Mouse (Mus musculus) heart, embryonic 10.5 days (tissue): Measurements from ENCODE around the gene Ttc26. TPM values are rescaled to one million over a fixed set of nuclear protein-coding genes. Genes with fewer than 3 reads are reported as not detected.
"Not testable (repeated sequence)": the region's sequence is repeated elsewhere in the genome, so short reads cannot be mapped to it uniquely, and the experiment has no call there.

Experiments used
- DNase-seq: peaks from one replicate; pipeline ENCODE4 v3.0.0-alpha.2; 2017; ENCODE audit warnings: low spot score
- H3K27ac ChIP-seq: fragments of 300-500 bp; sonication (generic); 2 replicates; pipeline ENCODE4 v1.5.1; 2016; ENCODE audit warnings: mild to moderate bottlenecking
- H3K27me3 ChIP-seq: fragments of 300-500 bp; sonication (generic); 2 replicates; pipeline ENCODE4 v1.6.1; 2016; ENCODE audit warnings: mild to moderate bottlenecking; ENCODE audit not compliant: poor library complexity, insufficient read depth, severe bottlenecking
- H3K36me3 ChIP-seq: fragments of 300-500 bp; sonication (generic); 2 replicates; pipeline ENCODE4 v1.6.1; 2016; ENCODE audit warnings: mild to moderate bottlenecking, moderate library complexity
- H3K4me1 ChIP-seq: fragments of 300-500 bp; sonication (generic); 2 replicates; pipeline ENCODE4 v1.6.1; 2016; ENCODE audit warnings: mild to moderate bottlenecking
- H3K4me3 ChIP-seq: fragments of 300-500 bp; sonication (generic); 2 replicates; pipeline ENCODE4 v1.5.1; 2016; ENCODE audit warnings: mild to moderate bottlenecking, moderate library complexity
- H3K9me3 ChIP-seq: fragments of 300-500 bp; sonication (generic); 2 replicates; pipeline ENCODE4 v1.6.1; 2016; ENCODE audit warnings: mild to moderate bottlenecking, moderate library complexity
- WGBS: fragments of 180-500 bp; shearing (Covaris S2); methylation state at CpG from one replicate; pipeline ENCODE4 v1.1.7; 2016; 5-methylcytosine and 5-hydroxymethylcytosine counted together
- polyA plus RNA-seq: library from polyadenylated mRNA; unstranded; fragments of >200 nt; fragmentation: Nextera tagmentation; extraction: Ambion mirVana; gene quantifications from 2 replicates; pipeline ENCODE4 v1.2.1, GENCODE M21; 2016

Ttc26 gene
- polyA plus RNA-seq, 1 experiment from 2014 or later: 6.8 TPM

GRCm38 (mm10) chr6:38349806-38350205 lies 31.5 kb upstream of the Ttc26 start:
- H3K9me3 ChIP-seq: no peaks in the 10 kb centered on the region
- H3K27ac ChIP-seq: no peak overlapping the region
- 0 out of 2 replicates have a peak, but pooled peaks cover 18% of the 10 kb centered on the region for H3K4me1 ChIP-seq
- WGBS: 76% methylated on average over 9 of the region's 9 CpGs
- no peak overlapping the region for H3K4me3 ChIP-seq
- no peaks in the 10 kb centered on the region for H3K36me3 ChIP-seq
- peak; percentile 57 for DNase-seq
- peaks cover 43% of the 10 kb centered on the region for H3K27me3 ChIP-seq

- H3K4me3 ChIP-seq: peak overlapping the region; percentile 78; the same call in 1 of the 2 replicates
- H3K36me3 ChIP-seq: no peaks in the 10 kb centered on the region
- 0 out of 2 replicates have a peak, but pooled peaks cover 18% of the 10 kb centered on the region for H3K4me1 ChIP-seq
- 50% methylated on average over 4 of the region's 4 CpGs for WGBS
- H3K27ac ChIP-seq: no peak overlapping the region
- H3K27me3 ChIP-seq: peaks cover 64% of the 10 kb centered on the region
- no peak for DNase-seq
- H3K9me3 ChIP-seq: no peaks in the 10 kb centered on the region
Measured at GRCm38 (mm10) chr6:38351930-38352329, 29.3 kb upstream of the Ttc26 start.

DNA sequence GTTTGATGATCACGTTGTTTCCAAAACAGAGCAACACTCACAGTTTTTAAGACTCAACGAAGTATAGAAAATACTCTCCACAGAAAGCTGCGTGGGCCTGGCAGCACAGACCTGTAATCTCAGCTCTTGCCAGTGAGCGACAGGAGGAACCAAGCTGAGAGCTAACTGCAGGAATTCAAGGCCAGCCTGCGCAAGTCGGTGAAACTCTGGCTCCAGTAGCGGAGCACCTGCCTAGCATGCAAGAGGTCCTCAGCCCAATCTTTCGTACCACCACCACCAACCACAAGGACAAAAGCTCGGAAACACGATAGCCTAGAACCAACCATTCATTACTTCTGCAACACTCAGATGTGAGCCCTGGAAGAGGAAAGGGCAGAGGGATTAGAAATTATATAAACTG lies 28.8 kb upstream of the Ttc26 start:
- Histone ChIP-seq H3K4me1 (0 out of 2 replicates have a peak, but pooled peaks cover 18% of the 10 kb centered on the region), H3K9me3 (no peaks in the 10 kb centered on the region), H3K27ac (0 out of 2 replicates have a peak overlapping the region, but pooled peaks have one; percentile 22), H3K27me3 (peaks cover 68% of the 10 kb centered on the region), H3K4me3 (peak overlapping the region; percentile 78), H3K36me3 (no peaks in the 10 kb centered on the region)
- peak; percentile 81 for DNase-seq
- WGBS: 15% methylated on average over 10 of the region's 10 CpGs

- WGBS: 8% methylated on average over 13 of the region's 13 CpGs
- no peaks in the 10 kb centered on the region for H3K36me3 ChIP-seq
- peak overlapping the region; percentile 78 for H3K4me3 ChIP-seq
- DNase-seq: no peak
- peaks cover 72% of the 10 kb centered on the region for H3K27me3 ChIP-seq
- no peaks in the 10 kb centered on the region for H3K9me3 ChIP-seq
- H3K4me1 ChIP-seq: 0 out of 2 replicates have a peak, but pooled peaks cover 18% of the 10 kb centered on the region
- peak overlapping the region; percentile 91; the same call in 1 of the 2 replicates for H3K27ac ChIP-seq
Measured at GRCm38 (mm10) chr6:38353181-38353580, 28.1 kb upstream of the Ttc26 start.

GRCm38 (mm10) chr6:38353811-38354722 lies 27.2 kb upstream of the Ttc26 start, which contains the start of gene Zc3hav1:
TSS of gene Zc3hav1 (minus strand) at chr6:38354603.
- Histone ChIP-seq H3K4me1 (0 out of 2 replicates have a peak, but pooled peaks cover 18% of the 10 kb centered on the region), H3K4me3 (peak within 1 kb of the TSS; percentile 78), H3K9me3 (no peaks in the 10 kb centered on the region), H3K36me3 (no peaks in the 10 kb centered on the region), H3K27me3 (peaks cover 72% of the 10 kb centered on the region), H3K27ac (peak within 1 kb of the TSS; percentile 91)
- DNase-seq: peak; percentile 93
- WGBS: under 1% methylated on average over 87 of the region's 87 CpGs

- Histone ChIP-seq H3K27ac (peak overlapping the region; percentile 91), H3K27me3 (peaks cover 72% of the 10 kb centered on the region), H3K9me3 (no peaks in the 10 kb centered on the region), H3K4me1 (0 out of 2 replicates have a peak, but pooled peaks cover 18% of the 10 kb centered on the region), H3K36me3 (no peaks in the 10 kb centered on the region), H3K4me3 (peak overlapping the region; percentile 78)
- 2% methylated on average over 20 of the region's 20 CpGs for WGBS
- DNase-seq: no peak
Measured at GRCm38 (mm10) chr6:38354723-38355353, 26.4 kb upstream of the Ttc26 start.

DNA sequence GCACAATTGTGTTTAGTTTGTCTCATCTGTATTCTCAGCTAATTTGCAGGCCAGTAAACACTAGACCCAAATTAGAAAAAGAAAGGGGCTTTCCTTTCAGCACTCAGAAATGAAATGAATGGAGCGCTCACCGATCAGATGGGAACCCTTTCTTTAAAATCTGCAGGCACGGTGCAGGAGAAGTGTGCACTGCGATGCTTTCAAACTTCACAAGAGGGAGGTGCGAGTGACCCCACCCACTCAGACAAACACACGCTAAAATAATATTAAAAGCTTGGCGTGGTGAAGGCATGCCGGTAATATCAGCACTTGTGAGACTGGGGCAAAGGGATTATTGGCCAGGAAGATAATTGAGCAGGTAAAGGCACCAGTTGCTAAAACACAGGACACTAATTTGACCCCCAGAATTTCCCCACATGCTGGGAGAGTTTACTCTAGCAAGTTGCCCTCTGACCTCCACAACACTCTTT lies 25.9 kb upstream of the Ttc26 start:
- Histone ChIP-seq H3K27ac (no peak overlapping the region), H3K27me3 (peaks cover 72% of the 10 kb centered on the region), H3K36me3 (no peaks in the 10 kb centered on the region), H3K4me3 (peak overlapping the region; percentile 78), H3K4me1 (0 out of 2 replicates have a peak, but pooled peaks cover 18% of the 10 kb centered on the region), H3K9me3 (no peaks in the 10 kb centered on the region)
- 5% methylated on average over 8 of the region's 8 CpGs for WGBS
- peak; percentile 54 for DNase-seq

DNA sequence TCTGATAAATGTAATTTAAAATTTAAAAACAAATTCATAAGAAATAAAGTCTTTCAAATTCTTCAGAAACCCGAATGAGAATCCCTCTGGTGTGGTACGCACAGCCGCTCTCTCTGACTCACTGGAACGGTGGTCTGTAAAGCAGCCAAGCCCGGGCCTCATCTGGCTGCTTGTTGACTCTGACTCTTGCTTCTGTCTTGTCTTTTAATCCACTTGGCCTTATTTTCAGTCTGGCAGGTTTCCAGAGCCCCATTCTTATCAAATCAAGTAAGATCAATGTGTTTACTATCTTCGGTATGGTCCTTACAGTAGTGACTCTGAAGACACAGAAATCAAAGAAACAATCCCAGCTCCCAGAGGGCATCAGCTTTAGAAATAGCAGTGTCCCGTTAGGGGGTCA lies 25.4 kb upstream of the Ttc26 start:
- 0 out of 2 replicates have a peak, but pooled peaks cover 18% of the 10 kb centered on the region for H3K4me1 ChIP-seq
- no peak overlapping the region for H3K4me3 ChIP-seq
- H3K27ac ChIP-seq: no peak overlapping the region
- no peaks in the 10 kb centered on the region for H3K36me3 ChIP-seq
- H3K9me3 ChIP-seq: no peaks in the 10 kb centered on the region
- peaks cover 67% of the 10 kb centered on the region for H3K27me3 ChIP-seq
- peak; percentile 55 for DNase-seq
- WGBS: 13% methylated on average over 7 of the region's 7 CpGs

DNA sequence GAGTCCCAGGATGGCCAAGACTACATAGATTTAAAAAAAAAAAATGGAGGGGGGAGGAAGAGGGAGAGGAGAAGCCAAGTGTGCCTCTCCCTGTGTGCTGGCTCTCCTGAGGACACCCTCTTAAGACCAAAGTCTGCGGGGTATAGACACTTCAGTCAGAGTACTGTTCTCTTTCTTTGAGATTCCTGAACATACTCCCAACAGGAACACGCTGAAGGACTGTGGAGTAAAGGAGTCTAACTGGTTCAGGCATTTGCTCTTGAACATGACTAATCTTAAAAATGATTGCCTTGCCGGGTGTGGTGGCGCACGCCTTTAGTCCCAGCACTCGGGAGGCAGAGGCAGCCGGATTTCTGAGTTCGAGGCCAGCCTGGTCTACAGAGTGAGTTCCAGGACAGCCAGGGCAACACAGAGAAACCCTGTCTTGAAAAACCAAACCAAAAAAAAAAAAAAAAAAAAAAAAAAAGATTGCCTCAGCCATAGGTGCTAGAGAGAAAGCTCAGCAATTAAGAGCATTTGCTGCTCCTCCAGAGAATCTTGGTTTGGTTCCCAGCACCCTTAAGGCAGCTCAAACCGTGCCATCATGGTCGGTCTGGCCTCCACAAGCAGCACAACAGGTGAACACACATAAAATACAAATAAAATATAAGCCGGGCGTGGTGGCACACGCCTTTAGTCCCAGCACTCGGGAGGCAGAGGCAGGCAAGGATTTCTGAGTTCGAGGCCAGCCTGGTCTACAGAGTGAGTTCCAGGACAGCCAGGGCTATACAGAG lies 24.4 kb upstream of the Ttc26 start:
- H3K27ac ChIP-seq, H3K36me3 ChIP-seq, H3K4me3 ChIP-seq, H3K9me3 ChIP-seq: not testable (repeated sequence)
- DNase-seq: peak; percentile 71
- peaks cover 57% of the 10 kb centered on the region for H3K27me3 ChIP-seq
- 0 out of 2 replicates have a peak, but pooled peaks cover 18% of the 10 kb centered on the region for H3K4me1 ChIP-seq
- 75% methylated on average over 15 of the region's 15 CpGs for WGBS

DNA sequence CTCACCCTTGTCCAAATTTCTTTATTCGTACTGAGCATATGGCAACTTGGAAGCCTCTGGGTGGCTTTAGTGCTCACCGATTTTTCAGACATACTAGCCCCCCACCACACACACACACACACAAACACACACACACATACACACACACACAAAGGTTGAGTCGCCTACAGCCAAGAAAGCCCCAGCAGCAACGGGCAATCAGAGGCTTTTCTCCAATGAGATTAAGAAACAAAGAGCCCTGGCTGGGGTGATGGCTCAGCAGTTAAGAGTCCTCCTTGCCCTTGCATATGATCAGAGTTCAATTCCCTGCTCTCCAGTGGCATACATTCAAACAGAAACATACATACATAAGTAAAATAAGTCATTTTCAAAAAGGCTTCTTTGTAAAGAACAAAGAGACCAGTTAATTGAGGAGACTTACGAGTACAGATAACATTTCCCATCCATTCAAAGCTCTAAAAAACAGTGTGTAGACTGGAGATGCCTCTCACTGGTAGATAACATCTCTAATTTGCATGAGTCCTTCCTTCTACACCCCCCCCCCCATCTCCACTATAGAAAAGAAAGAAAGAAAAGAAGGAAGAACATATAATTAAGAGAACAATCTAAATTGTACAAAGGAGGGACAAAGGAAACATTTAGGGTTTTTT lies 23.5 kb upstream of the Ttc26 start:
- peak; percentile 36 for DNase-seq
- no peaks in the 10 kb centered on the region for H3K36me3 ChIP-seq
- no peak overlapping the region for H3K27ac ChIP-seq
- WGBS: 56% methylated on average over 5 of the region's 5 CpGs
- H3K9me3 ChIP-seq: no peaks in the 10 kb centered on the region
- H3K4me1 ChIP-seq: 0 out of 2 replicates have a peak, but pooled peaks cover 15% of the 10 kb centered on the region
- H3K27me3 ChIP-seq: peaks cover 49% of the 10 kb centered on the region
- H3K4me3 ChIP-seq: no peak overlapping the region

DNA sequence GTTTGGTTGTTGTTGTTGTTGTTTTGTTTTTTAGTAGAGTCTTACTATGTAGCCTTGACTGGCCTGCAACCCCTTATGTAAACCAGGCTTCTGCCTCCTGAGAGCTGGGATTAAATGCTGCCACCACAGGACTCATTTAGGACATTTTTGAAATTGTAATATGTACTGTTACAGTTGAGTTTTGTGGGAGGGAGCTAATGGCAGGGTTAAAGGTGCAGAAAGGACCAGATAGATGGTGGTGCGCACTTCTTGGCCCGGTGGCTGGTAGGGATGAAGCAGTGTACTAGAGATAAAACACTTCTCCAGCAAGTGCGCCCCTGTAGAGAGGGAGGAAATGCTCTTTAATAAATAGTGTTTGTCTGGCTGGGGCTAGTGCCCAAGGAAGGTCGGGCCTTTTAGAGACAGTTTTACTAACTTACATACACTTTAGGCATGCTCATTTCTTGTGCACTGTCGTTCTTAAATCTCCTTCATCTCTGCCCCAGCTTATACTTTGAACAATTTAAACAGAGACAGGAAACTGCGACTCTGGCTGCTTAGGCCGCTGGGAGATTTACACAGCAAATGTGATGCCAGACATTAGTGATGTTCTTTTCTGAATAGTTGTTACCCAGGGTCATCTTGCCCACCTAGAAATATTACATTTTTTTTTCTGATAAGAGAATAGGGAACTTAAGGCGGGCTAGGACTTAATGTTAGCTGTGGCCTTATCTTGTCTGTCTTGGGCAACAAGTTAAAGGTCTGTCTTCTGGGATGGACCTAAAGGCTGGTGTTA lies 22.8 kb upstream of the Ttc26 start:
- Histone ChIP-seq H3K9me3 (no peaks in the 10 kb centered on the region), H3K4me1 (0 out of 2 replicates have a peak, but pooled peaks cover 11% of the 10 kb centered on the region), H3K27ac (no peak overlapping the region), H3K4me3 (no peak overlapping the region), H3K27me3 (peaks cover 42% of the 10 kb centered on the region), H3K36me3 (no peaks in the 10 kb centered on the region)
- DNase-seq: peak; percentile 63
- WGBS: 59% methylated on average over 8 of the region's 8 CpGs
